Mouse (Mus musculus) gastrocnemius, postnatal 36 days (tissue): Measurements from ENCODE around the gene Vcp. TPM values are rescaled to one million over a fixed set of nuclear protein-coding genes. Genes with fewer than 3 reads are reported as not detected.
A peak's percentile ranks its signal among the peaks of the same experiment; 100 is the strongest.

Experiments used
- DNase-seq, 2 experiments: peaks; one replicate each; pipeline ENCODE4 v3.0.0; 2022
- intact Hi-C: fragments of 180-260 bp; cut with DNase I; formaldehyde crosslinking; loops from one replicate; pipeline ENCODE4 v1.15.1; 2025
- total RNA-seq, 2 experiments: library from RNA; stranded (reverse); gene quantifications; 2 replicates each; pipeline ENCODE4 v1.2.3; 2021

Vcp gene
- total RNA-seq, 2 experiments from 2014 or later, result 225 to 248 TPM

DNA sequence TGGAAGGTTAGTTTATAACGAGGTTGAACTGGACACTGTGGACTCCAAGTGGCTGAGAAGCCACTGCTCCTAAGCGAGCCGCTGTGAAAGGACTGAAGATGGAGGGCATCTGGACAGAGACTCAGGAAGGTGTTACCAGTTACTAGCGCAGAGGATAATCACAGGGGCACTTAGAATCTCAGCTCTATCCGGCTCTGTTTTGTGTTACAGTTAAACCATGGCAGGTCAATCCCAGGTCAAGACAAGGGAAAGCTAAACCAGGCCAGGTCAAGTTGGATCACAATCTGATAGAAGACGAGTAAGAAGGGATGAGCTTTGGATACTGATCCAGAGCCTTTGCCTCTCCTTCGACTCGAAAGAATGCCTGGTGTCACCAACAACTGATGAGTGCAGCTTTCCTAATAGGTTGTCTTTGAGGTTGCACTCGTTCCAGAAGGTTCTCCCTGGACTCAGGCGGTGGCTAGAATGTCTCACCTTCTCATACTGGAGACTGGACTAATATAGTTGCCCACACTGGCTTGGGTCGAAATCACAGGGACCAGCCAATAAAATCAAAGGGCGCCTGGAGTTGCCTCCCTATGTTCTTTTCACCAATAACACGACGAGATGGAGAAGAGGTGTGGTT is 51.1 kb downstream of the Vcp start:
- no peak for DNase-seq
- intact Hi-C loops, result no loop called here

GRCm38 (mm10) chr4:42948527-42948926 is 51.8 kb downstream of the Vcp start:
- no peak for DNase-seq
- intact Hi-C loops, result no loop called here

- no peak for DNase-seq
- intact Hi-C loops, result no loop called here
Observed at GRCm38 (mm10) chr4:42946733-42947290, 53.5 kb downstream of the Vcp start.

GRCm38 (mm10) chr4:42945952-42946351 is 54.4 kb downstream of the Vcp start:
- intact Hi-C loops, result loop anchor here (2.0 kb wide), 1 partner anchor 69 kb away; no protein-coding TSS in a partner anchor
- DNase-seq, result peak in 1 of 2 experiments; percentile 37

DNA sequence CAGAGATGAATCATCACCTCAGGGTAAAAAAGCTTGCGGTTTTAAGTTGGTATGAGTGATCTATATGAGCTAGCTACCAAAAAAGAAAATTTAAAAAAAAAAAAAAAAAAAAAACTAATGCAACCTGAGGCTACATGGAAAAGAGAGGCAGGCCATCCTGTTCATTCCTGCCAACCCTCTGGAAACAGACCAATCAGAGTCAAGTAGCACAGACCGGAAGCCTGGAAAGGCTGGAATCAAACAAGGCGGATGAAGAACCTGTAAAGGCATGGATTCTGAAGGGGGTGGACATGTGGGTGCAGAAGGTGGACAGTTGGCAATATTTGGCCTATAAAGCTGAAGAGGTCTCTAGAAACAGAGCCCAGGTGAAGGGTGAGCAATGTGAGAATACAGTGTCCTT is 54.9 kb downstream of the Vcp start:
- intact Hi-C loops, result loop anchor here (2.0 kb wide), 1 partner anchor 69 kb away; no protein-coding TSS in a partner anchor
- no peak for DNase-seq

DNA sequence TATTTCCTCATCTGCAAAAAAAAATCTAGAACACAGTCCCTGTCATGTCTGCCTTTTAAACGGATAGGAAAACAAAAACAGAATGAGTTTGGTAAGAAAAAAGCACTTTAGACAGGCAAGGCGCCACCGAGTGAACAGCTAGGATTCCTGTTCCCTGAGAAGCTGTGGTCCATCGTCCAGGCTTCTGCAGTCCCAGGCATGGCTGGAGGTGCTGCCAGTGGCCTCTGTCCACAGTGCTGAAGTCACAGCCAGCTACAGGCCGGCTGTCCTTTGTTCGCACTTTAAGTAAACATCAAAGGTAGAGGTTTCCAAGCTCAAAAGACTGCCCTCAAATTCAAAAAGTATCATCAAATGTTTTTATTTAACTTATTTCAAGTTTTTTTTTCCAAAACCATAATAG is 55.3 kb downstream of the Vcp start:
- intact Hi-C loops, result loop anchor here (2.0 kb wide), 1 partner anchor 68 kb away; no protein-coding TSS in a partner anchor
- no peak for DNase-seq

DNA sequence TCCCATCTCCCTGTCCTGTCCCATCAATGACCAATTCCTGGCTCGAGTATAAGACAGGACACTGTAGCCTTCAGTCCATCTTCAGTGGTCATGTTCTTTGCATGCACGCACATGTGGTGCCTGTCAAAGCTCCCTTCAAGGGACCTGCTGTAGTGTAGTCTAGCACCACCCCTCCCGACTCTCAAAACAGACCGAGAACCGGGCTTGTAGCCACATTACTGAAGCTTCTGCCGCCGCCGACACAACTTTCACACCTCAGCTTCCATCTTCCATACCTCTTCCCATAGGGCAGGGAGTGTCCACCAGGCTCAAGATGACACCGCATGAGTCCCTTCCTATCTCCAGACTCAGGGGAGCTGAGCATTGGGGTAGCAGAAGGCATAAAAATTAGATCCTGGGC is 56.1 kb downstream of the Vcp start:
- intact Hi-C loops, result loop anchor here (2.0 kb wide), 1 partner anchor 67 kb away; no protein-coding TSS in a partner anchor
- DNase-seq, result no peak

- intact Hi-C loops, result no loop called here
Observed at GRCm38 (mm10) chr4:42943341-42943740, 57.0 kb downstream of the Vcp start.

GRCm38 (mm10) chr4:42941396-42941795 is 58.9 kb downstream of the Vcp start:
- no peak for DNase-seq
- intact Hi-C loops, result no loop called here

More at GRCm38 (mm10) chr4:42943341-42943740, 57.0 kb downstream of the Vcp start:
- DNase-seq, result no peak

GRCm38 (mm10) chr4:42933630-42934029 is 66.7 kb downstream of the Vcp start:
- DNase-seq, result peak; percentile 49 to 59
- intact Hi-C loops, result no loop called here

DNA sequence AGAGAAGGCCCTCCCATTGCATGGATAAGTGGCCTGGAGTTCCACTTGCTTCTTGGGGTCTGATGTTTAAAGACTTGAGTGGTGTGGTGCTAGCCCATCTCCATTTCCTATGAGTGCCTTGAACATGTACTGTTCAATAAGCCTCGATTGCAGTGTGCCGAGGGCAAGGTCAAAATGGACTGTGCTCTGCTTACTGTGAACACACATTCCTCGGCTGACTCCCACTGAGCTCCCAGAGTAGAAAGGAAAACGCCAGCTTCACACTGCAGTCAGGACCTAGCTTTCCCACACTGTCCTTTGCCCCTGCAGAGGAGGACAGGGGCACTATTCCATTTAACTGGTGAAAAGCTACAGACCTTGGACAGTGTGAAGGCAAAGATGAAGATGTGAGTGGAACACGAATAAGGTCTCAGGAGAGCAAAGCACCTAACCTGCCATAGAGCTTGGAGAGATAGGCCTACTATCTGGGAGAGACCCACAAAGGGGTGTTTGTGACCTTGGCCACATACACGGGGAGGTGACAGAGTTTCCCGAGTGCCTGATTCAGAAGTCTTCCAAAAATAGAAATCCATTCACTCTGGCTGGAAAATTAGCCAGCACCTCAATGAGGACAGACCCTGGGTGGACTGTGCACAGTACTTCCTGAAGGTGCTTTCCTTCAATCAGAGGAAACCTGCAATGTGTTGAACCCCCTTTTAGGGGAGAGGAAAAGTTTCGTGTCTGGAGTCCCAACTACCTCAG is 67.9 kb downstream of the Vcp start:
- DNase-seq, result peak in 1 of 2 experiments; percentile 2
- intact Hi-C loops, result no loop called here

Other genes starting within 250 kb of the Vcp start
- not detected for gene Ccl19, start 243.9 kb downstream of the Vcp start, total RNA-seq
- gene Ccl21a, start 226.5 kb downstream of the Vcp start, total RNA-seq, result 10 to 100 TPM in 1 of 2 experiments, 1 to 10 TPM in 1; 7.8 to 13.8 TPM
- not detected for gene Fam205a1, start 146.6 kb downstream of the Vcp start, total RNA-seq
- not detected for gene Gm12394, start 143.7 kb downstream of the Vcp start, total RNA-seq
- gene Fam205c, start 126.3 kb downstream of the Vcp start, total RNA-seq, result under 1 TPM; 0.37 to 0.41 TPM
- gene Phf24, start 83.8 kb downstream of the Vcp start, total RNA-seq, result under 1 TPM; 0.15 to 0.97 TPM
- 100 to 1,000 TPM; 191 to 213 TPM for gene Dnajb5, start 50.7 kb downstream of the Vcp start, total RNA-seq
- not detected for gene 1700022I11Rik, start 30.9 kb downstream of the Vcp start, total RNA-seq
- gene Fancg, start 10.0 kb upstream of the Vcp start, total RNA-seq, result 1 to 10 TPM in 1 of 2 experiments, under 1 TPM in 1; 0.84 to 1.1 TPM
- 1 to 10 TPM; 5.2 to 5.9 TPM for gene Pigo, start 25.3 kb upstream of the Vcp start, total RNA-seq
- 10 to 100 TPM; 78.9 to 95.1 TPM for gene Stoml2, start 31.2 kb upstream of the Vcp start, total RNA-seq
- gene Fam214b, start 45.7 kb upstream of the Vcp start, total RNA-seq, result 10 to 100 TPM; 22.1 to 30.6 TPM
- gene Unc13b, start 58.4 kb upstream of the Vcp start, total RNA-seq, result 1 to 10 TPM; 2.3 to 2.8 TPM